Mouse (Mus musculus) 3134 (cell line): ENCODE measurements around the gene Gfpt2.

ENCODE experiments used
- DNase-seq: peaks from one replicate; pipeline ENCODE4 v3.0.0-alpha.2; 2011; ENCODE audit warnings: low spot score; ENCODE audit not compliant: insufficient read length; ENCODE audit errors: extremely low read depth

The Gfpt2 gene

DNA sequence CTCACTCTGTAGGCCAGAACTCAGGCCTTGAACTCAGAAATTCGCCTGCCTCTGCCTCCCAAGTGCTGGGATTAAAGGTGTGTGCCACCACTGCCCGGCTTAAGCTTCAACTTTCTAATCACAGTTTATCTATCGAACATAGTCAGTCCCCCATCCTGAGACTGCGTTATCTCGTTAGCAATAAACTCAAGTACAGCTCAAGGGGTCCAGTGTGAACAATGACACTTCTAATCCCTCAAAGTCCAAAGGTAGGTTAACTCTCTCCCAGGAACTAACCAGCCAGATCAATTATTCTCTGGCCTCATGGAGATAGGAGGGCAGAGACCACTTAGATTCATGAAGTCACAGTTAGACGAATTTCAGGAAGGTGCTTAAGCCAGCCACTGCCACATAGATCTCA is 40.3 kb downstream of the Gfpt2 start:
- DNase-seq = no peak

- DNase-seq = no peak
Measured at GRCm38 (mm10) chr11:49835257-49835956, 41.4 kb downstream of the Gfpt2 start.

DNA sequence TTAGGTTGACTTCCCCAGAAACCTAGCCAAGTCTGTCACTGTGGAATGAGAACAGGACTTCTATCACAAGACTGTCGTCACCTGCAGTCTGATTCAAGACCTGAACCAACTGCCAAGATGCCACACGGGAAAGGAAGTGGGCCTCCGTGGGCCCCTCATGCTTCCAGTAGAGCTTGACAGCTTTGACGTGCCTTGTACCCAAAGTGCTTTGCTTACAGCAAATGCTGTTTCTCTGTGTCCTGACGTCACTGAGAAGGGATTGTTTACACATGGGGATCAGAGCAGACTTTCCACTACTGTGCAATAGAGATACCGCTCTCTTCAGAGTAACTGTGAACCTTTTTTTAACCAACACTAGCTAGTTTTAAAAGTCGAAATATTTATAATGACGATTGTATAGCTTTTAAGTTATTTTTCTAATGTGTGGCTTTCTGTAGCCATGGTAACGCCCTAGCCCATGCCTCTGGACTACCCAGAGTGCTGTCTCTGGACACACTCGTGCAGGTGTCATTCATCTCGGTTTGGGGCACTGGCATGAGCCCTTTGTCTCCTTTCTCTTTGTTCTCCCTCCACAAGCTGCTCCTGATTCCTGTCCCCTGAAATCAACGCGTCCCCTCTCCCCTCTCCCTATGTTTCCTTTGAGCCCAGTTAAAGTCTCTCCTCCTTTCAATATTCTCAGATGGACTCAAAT is 43.9 kb downstream of the Gfpt2 start:
- DNase-seq = no peak

GRCm38 (mm10) chr11:49840666-49841065 is 46.7 kb downstream of the Gfpt2 start:
- DNase-seq = no peak

- DNase-seq = no peak
Measured at GRCm38 (mm10) chr11:49841886-49842285, 47.9 kb downstream of the Gfpt2 start.

GRCm38 (mm10) chr11:49842718-49843117 is 48.7 kb downstream of the Gfpt2 start:
- DNase-seq = no peak

GRCm38 (mm10) chr11:49844311-49844710 is 50.3 kb downstream of the Gfpt2 start:
- no peak for DNase-seq

DNA sequence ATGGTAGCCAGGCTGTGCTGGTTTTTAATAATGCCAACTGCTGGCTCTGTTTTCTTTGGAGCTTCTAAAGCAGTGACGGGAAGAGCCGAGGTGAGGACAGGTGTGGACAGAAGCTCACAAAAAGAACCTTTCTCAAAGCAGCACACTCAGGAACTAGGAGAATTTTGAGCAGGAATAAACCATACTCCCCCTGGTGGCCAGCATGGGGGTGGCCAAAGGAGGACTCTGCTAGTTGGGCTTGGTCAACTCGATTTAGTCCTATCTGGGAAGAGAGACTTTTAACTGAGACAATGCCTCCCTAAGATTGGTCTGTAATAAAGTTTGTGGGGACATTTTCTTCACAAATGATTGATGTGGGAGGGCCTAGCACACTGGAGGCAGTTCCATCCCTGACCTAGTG is 51.0 kb downstream of the Gfpt2 start:
- peak; percentile 26 for DNase-seq

GRCm38 (mm10) chr11:49845958-49846357 is 52.0 kb downstream of the Gfpt2 start:
- DNase-seq = no peak

DNA sequence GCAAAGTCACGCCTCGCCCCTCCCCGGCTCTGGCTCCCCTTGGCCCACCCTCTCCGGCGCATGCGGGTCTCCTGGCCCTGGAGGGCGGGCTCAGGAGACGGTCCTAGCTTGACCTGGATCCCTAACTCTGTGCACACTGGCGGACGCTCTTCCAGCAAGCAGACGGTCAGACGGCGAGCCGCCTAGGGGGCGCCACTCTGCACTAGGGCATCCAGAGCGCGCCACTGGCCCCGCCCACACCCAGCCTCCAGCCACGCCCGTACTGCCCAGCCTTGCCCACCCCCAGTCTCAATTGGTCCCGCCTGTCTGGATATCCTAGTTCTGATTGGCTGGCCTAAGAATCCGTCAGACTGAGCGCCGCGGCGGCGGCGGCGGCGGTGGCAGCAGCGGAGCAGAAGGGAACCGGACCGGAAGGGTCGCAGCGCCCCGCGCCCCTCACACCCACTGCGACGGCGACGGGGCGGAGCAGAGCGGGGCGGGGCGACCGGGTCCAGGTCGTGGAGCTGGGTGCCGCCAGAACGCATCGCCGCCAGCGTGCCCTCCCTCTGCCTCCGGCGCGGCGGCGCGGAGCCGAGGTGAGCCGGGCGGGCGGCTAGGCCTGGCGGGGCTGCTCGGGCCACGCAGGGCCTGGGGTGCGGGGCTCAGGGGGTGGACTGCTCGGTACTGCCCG is 52.6 kb downstream of the Gfpt2 start, which contains the start of gene Mapk9:
Mapk9 (plus strand) TSS at position 351 of the 670 bp plus-strand sequence.
- DNase-seq = peak; percentile 98

GRCm38 (mm10) chr11:49847071-49847810 is 53.3 kb downstream of the Gfpt2 start:
- no peak for DNase-seq

DNA sequence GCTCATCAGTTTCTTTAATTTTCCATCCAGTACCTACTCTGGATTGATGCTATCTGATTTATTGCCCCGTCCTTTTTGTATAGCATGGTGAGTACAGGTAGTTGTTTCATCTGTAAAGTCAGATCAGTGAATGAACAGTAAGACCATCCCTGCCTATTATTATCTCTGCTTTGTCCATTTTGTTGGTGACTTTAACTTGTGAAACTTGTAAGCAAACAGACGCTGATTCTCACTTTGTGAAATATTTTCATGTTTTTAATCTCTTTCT is 53.8 kb downstream of the Gfpt2 start:
- no peak for DNase-seq

DNA sequence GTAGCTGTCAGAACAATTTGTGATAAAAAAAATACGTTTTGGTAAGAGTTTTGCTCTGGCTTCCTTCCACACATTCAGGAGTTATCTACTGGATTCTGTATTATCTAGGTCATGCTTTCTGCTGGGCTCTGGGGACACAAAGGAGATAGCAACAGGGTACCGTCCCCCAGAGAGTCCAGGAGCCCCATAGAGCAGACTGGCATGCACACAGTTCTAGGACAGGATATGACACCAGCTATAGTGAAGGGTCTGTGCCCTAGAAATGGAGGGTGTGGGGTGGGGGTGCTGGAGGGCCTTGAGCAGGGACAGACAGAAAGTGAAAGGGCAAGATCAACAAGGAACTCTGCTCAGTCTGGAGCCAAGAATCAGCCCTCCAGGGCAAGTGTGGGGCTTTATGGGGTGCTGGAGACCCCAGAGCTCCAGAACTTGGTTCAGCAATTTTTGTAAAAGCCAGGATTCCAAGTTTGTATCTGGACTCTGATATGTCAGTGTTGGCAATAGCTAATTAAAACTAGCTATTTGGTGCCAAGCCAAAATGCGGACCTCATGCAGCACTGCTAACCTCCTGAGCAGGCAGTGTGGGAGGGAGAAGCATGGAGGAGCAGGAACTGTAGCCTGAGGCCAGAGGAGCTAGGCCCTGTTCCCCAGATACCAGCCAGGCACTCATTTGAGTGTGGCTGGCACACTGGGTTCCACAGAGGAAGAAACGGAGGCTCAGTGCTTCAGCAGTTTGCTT is 54.3 kb downstream of the Gfpt2 start:
- no peak for DNase-seq

GRCm38 (mm10) chr11:49850331-49850730 is 56.4 kb downstream of the Gfpt2 start:
- no peak for DNase-seq

DNA sequence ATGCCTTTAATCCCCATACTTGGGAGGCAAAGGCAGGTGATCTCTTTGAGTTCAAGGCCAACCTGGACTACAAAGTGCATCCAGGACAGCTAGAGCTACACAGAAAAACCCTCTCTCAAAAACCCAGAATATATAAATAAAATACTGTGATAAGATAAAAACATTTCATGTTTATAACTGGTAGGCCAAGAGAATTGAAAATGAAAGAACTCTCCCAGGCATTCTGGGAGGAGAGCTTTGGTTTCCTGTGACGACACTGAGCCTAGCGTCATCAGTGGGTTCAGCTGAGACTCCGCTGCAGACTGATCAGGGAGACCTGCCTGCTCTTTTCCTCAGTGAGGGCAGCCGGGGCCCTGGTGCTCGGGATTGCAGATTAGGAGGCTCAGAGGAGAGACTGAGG is 61.2 kb downstream of the Gfpt2 start:
- DNase-seq = no peak

DNA sequence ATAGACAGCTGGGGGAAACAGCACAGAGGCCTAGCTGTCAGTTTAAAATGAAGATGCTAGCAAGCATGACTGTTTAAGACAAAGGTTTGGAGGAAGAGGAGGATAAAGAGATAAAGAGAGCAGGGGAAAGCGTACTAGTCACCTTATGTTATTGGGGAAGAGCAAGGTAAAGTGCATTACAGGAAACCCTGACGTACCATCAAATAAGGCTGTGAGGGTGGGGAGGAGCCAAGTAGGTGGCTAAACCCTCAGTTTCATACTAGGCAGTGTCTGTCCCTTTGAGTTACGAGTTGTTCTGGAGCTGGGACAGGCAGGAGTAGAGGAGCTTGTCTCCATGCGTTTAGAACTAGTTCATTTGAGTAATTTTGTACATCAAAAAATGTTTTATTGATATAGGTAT is 67.2 kb downstream of the Gfpt2 start:
- no peak for DNase-seq

- no peak for DNase-seq
Measured at GRCm38 (mm10) chr11:49863926-49864325, 69.9 kb downstream of the Gfpt2 start.

DNA sequence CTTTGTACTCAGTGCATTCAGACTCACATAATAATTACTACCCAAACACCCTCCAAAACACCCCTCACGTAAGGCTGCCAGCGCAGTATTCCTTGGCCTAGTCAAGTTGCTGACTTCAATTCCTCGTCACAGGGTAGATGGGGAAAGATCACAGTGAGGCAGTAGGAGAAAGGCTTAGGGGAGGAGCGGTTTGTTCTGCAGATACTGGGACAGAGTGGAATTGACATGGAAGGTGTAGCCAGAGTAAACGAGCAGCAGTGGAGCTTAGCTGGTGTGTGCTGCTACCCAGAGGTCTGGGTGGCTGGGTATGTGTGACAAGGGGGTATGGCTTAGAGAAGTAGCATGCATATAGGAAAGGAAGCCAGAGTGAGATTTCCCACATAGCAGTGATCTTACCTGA is 73.3 kb downstream of the Gfpt2 start:
- DNase-seq = no peak

DNA sequence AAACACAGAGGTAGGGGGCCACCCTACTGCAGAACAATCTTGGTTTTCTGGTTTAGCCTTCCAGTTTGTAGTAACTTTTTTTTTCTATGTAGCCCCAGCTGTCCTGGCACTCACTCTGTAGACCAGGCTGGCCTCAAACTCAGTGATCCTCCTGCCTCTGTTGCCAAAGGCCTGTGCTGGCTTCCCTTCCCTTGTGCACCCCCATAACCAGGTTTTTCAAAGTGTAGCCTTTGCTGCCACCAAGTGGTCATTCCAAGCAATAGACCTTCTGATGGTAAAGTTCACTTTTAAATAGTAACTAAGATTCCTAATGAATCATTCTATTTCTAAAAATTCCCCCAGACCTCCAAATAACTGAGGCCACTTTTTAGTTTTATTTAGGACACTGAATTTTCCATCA is 75.8 kb downstream of the Gfpt2 start:
- no peak for DNase-seq

DNA sequence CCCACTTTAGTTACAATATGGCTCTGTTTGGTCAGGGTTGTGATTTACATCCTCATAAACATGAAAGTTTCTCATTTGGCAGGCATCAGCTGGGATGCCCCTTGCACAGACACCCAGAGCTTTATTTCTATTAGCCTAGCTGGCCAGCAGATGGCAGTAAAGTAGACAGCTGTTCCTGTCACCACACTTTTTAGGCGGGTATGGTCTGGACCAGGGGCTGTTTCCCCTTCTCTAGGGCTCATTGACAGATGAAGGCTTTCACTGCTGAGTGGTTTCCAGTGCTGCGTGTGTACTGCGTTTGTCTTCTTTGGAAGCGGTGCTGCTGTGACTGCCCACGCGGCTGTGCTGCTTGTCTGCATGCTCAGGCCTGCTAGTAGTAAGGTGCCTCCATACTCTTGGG is 77.9 kb downstream of the Gfpt2 start:
- no peak for DNase-seq

DNA sequence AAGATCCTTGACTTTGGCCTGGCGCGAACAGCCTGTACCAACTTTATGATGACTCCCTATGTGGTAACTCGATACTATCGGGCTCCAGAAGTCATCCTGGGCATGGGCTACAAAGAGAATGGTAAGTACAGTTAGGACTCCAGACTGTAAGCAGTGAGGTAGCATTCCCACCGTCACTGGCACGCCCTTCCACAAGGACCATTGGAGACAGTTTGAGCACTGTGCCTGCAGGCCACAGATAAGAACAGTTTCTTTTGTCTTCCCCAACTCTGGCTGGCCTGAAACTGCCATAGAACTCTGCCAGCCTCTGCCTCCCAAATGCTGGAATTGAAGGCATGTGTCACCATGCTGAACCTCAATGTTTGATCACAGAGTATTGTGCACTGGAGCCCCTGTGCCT is 78.8 kb downstream of the Gfpt2 start:
- no peak for DNase-seq
